Mouse (Mus musculus) thymus, adult 2 months (tissue): ENCODE results near the gene Cacna1c.

Source experiments
- CTCF ChIP-seq: fragments of 200-500 bp; IDR thresholded peaks from 2 replicates; pipeline ENCODE4 v1.5.1; 2012; ENCODE audit warnings: mild to moderate bottlenecking, control low read depth, low read length, moderate library complexity, borderline replicate concordance; ENCODE audit not compliant: control insufficient read depth, poor library complexity, insufficient read depth; ENCODE audit errors: extremely low read depth
- POLR2A ChIP-seq: fragments of 200-500 bp; IDR thresholded peaks from 2 replicates; pipeline ENCODE4 v1.6.1; 2012; ENCODE audit warnings: mild to moderate bottlenecking, low read length, control low read depth, moderate library complexity; ENCODE audit not compliant: control insufficient read depth, poor library complexity, insufficient read depth; ENCODE audit errors: extremely low read depth

DNA sequence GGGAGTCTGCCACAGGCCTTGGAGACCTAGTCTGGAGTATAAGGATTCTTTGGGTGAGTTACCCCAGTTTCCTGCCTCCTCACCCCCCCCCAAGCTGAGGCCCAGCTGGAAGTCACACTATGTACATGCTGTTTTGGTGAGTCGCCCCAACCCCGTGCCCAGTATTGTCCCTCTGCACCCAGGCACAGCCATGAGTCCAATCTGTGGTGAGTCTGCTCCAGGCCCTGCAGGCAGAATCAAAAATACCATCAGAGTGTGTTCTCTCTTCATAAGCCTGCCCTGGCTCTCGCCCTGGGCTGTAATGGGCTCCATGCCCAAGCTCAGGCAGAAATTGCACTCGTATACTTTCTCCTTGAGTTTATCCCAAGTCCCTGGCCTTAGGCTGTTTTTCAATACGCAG lies 374.7 kb downstream of the Cacna1c start:
- TF ChIP-seq POLR2A (no peak), CTCF (no peak)
